Mouse (Mus musculus) bone marrow, adult 2 months (tissue): ENCODE data around the gene Il20ra. TPM values are rescaled to one million over a fixed set of nuclear protein-coding genes. Genes with fewer than 3 reads are reported as not detected.

ENCODE experiments used
- H3K27ac ChIP-seq: fragments of 200-500 bp; 2 replicates; pipeline ENCODE4 v1.5.1; 2012; ENCODE audit warnings: low read depth, mild to moderate bottlenecking, control low read depth, inconsistent platforms, low read length; ENCODE audit not compliant: control insufficient read depth, poor library complexity, insufficient read depth
- H3K4me1 ChIP-seq: fragments of 200-500 bp; 2 replicates; pipeline ENCODE4 v1.6.1; 2011; ENCODE audit warnings: low read length; ENCODE audit not compliant: control insufficient read depth, insufficient read depth
- H3K4me3 ChIP-seq: fragments of 200-500 bp; replicated peaks from 2 replicates; pipeline ENCODE3; 2011; ENCODE audit warnings: mild to moderate bottlenecking, low read depth, low read length, control low read depth; ENCODE audit not compliant: control insufficient read depth
- CTCF ChIP-seq: fragments of 200-500 bp; IDR thresholded peaks from 2 replicates; pipeline ENCODE4 v1.5.1; 2011; ENCODE audit warnings: low read length, control low read depth; ENCODE audit not compliant: control insufficient read depth, insufficient read depth
- POLR2A ChIP-seq: fragments of 200-500 bp; IDR thresholded peaks from 2 replicates; pipeline ENCODE4 v1.6.1; 2011; ENCODE audit warnings: low read depth, mild to moderate bottlenecking, control low read depth, low read length, borderline replicate concordance; ENCODE audit not compliant: control insufficient read depth
- WGBS: fragments of 180-500 bp; shearing (Covaris S2); methylation state at CpG from one replicate; pipeline ENCODE4 v1.1.7; 2018; 5-methylcytosine and 5-hydroxymethylcytosine counted together
- polyA plus RNA-seq: library from polyadenylated mRNA; stranded (reverse); fragments of >200 nt; gene quantifications from 2 replicates; pipeline ENCODE4 v1.2.4, GENCODE M21; 2011; ENCODE audit warnings: low replicate concordance; ENCODE audit not compliant: missing spikeins, insufficient read depth, insufficient read length

Il20ra gene
- polyA plus RNA-seq = not detected in 2 replicates

DNA sequence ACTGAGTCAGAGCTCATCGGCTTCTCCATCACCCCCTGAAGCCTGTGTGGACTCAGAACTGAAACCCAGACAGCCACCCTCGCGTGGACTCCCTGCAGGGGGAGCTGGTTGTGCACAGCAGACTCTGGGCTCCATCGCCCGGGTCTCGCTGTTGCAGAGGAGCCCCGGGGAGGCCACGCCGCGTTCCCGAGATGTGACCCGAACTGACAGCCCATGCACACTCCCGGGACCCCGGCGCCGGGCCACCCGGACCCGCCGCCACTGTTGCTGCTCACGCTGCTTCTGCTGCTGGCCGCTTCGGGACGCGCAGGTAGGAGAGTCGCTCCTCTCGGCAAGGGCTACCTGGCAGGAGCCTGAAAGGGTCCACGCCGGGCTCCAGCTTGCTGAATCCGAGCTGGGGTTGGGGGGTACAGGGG lies at the start of gene Il20ra:
TSS of gene Il20ra (plus strand) at position 150 of the 416 bp plus-strand sequence.
- H3K4me3 ChIP-seq = peak within 1 kb of the TSS; percentile 22
- WGBS = under 1% methylated on average over 29 of the region's 29 CpGs
- TF ChIP-seq CTCF (peak; percentile 63), POLR2A (no peak; the same call in 1 of the 2 replicates)
- no peak within 1 kb of the TSS for H3K27ac ChIP-seq
- H3K4me1 ChIP-seq = no peaks in the 10 kb centered on the region; the same call in 1 of the 2 replicates

- TF ChIP-seq POLR2A (no peak), CTCF (no peak)
- Histone ChIP-seq H3K4me1 (peaks cover 1% of the 10 kb centered on the region; the same call in 1 of the 2 replicates), H3K4me3 (no peak overlapping the region), H3K27ac (no peak overlapping the region)
- 47% methylated on average over 5 of the region's 5 CpGs for WGBS
Observed at GRCm38 (mm10) chr10:19668973-19669372, 43.4 kb upstream of the Il20ra start.

DNA sequence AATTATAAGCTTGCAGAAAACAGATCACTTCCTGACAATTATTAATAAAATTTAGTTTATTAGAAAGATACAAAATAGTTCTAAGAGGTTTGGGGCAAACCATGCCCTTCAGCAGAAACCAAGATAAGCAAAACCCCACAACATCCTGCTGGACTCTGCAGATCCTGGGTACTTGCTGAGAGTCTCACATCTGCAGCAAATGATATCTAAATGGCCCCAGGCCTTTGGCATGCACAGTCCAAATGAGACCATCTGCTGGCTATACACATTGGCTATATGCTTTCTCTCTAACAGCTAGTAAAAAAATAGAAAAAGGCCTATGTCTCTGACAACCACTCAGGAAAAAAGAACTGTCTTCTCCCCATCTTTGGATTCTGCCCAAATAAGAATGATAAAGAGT lies 40.4 kb upstream of the Il20ra start:
- Histone ChIP-seq H3K4me1 (peaks cover 1% of the 10 kb centered on the region; the same call in 1 of the 2 replicates), H3K27ac (no peak overlapping the region), H3K4me3 (no peak overlapping the region)
- no peak for TF ChIP-seq POLR2A
- TF ChIP-seq CTCF = no peak

GRCm38 (mm10) chr10:19673146-19673545 lies 39.2 kb upstream of the Il20ra start:
- no peak overlapping the region for H3K4me3 ChIP-seq
- no peak overlapping the region for H3K27ac ChIP-seq
- TF ChIP-seq CTCF = no peak
- no peak for TF ChIP-seq POLR2A
- peaks cover 1% of the 10 kb centered on the region; the same call in 1 of the 2 replicates for H3K4me1 ChIP-seq
- WGBS = 20% methylated on average over 1 of the region's 1 CpGs

- TF ChIP-seq CTCF = no peak
- no peak for TF ChIP-seq POLR2A
- Histone ChIP-seq H3K27ac (no peak overlapping the region), H3K4me3 (no peak overlapping the region), H3K4me1 (peaks cover 6% of the 10 kb centered on the region)
- WGBS = 29% methylated on average over 3 of the region's 3 CpGs
Observed at GRCm38 (mm10) chr10:19687686-19688085, 24.7 kb upstream of the Il20ra start.

- TF ChIP-seq CTCF (no peak), POLR2A (no peak)
- peaks cover 6% of the 10 kb centered on the region for H3K4me1 ChIP-seq
- H3K4me3 ChIP-seq = no peak overlapping the region
- H3K27ac ChIP-seq = peak overlapping the region; percentile 95
- 17% methylated on average over 3 of the region's 3 CpGs for WGBS
Observed at GRCm38 (mm10) chr10:19691287-19691686, 21.1 kb upstream of the Il20ra start.

DNA sequence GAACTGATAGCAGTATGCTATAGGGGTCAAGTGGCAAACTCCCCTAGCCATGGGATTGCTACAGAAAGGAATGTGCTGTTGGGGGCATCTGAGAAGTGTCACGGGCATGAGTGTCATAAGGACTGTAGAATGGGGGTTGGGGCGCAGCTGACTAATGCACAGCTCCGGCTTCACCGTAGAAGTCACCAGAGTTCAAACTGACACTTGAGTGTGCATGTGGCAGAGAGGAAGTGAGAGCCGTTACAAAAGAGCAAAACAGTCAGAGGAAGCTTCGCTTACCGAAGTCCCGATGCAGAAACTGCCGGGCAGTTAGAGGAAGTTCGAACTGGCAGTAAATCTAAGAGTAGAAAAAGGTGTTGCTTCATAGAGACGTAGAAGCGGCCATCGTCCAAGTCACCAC lies 20.6 kb upstream of the Il20ra start:
- Histone ChIP-seq H3K27ac (peak overlapping the region; percentile 95), H3K4me3 (no peak overlapping the region), H3K4me1 (peaks cover 6% of the 10 kb centered on the region)
- under 1% methylated on average over 13 of the region's 13 CpGs for WGBS
- TF ChIP-seq POLR2A (no peak), CTCF (no peak)

GRCm38 (mm10) chr10:19692332-19692731 lies 20.0 kb upstream of the Il20ra start:
- TF ChIP-seq CTCF (no peak), POLR2A (no peak)
- H3K27ac ChIP-seq = peak overlapping the region; percentile 95
- 25% methylated on average over 7 of the region's 7 CpGs for WGBS
- peaks cover 6% of the 10 kb centered on the region for H3K4me1 ChIP-seq
- no peak overlapping the region for H3K4me3 ChIP-seq

DNA sequence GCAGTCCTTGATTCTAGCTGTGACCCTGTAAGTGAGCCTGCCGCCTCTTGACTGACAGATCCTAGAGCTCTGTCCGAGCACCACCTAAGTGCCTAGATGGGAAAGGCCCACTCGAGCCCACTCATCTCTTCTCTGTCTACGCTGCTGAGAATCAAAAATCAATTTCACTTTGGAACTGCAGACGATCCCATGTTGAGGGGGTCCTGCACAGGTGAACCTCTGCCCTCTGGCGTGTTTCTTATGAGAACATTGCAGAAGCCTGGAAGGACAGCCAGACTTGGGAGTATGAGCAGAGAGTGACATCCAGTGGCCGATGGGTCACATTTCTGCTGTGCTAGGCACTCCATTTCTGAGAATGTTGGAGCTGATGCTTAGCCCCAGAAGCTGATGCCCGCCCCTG lies 19.4 kb upstream of the Il20ra start:
- Histone ChIP-seq H3K4me3 (peak overlapping the region; percentile 3), H3K27ac (peak overlapping the region; percentile 95), H3K4me1 (peaks cover 6% of the 10 kb centered on the region)
- 5% methylated on average over 8 of the region's 8 CpGs for WGBS
- TF ChIP-seq POLR2A (no peak), CTCF (peak; percentile 95)
